Mouse (Mus musculus): ENCODE measurements around the gene Edf1.

The Edf1 gene

GRCm38 (mm10) chr2:25557221-25557963, at the start of gene Edf1:
Gene Edf1, plus strand, starts transcription at chr2:25557847.
- no peak for TF ChIP-seq GATA4 (IDR thresholded peaks at IDR 0.05; ENCODE audit: insufficient replicate concordance, low read length)

GRCm38 (mm10) chr2:25509912-25510311, 47.7 kb upstream of the Edf1 start:
- TF ChIP-seq GATA4 (IDR thresholded peaks at IDR 0.05; ENCODE audit: insufficient replicate concordance, low read length), result no peak

GRCm38 (mm10) chr2:25526510-25527302, 30.9 kb upstream of the Edf1 start:
- TF ChIP-seq GATA4 (IDR thresholded peaks at IDR 0.05; ENCODE audit: insufficient replicate concordance, low read length), result no peak

GRCm38 (mm10) chr2:25533707-25534106, 23.9 kb upstream of the Edf1 start:
- TF ChIP-seq GATA4 (IDR thresholded peaks at IDR 0.05; ENCODE audit: insufficient replicate concordance, low read length), result no peak

GRCm38 (mm10) chr2:25534178-25534865, 23.3 kb upstream of the Edf1 start:
- TF ChIP-seq GATA4 (IDR thresholded peaks at IDR 0.05; ENCODE audit: insufficient replicate concordance, low read length), result peak; percentile 63; the same call in 1 of the 2 replicates

GRCm38 (mm10) chr2:25534866-25535182, 22.8 kb upstream of the Edf1 start:
- TF ChIP-seq GATA4 (IDR thresholded peaks at IDR 0.05; ENCODE audit: insufficient replicate concordance, low read length), result no peak

GRCm38 (mm10) chr2:25536531-25536930, 21.1 kb upstream of the Edf1 start:
- no peak for TF ChIP-seq GATA4 (IDR thresholded peaks at IDR 0.05; ENCODE audit: insufficient replicate concordance, low read length)

GRCm38 (mm10) chr2:25540541-25540948, 17.1 kb upstream of the Edf1 start:
- TF ChIP-seq GATA4 (IDR thresholded peaks at IDR 0.05; ENCODE audit: insufficient replicate concordance, low read length), result no peak

- no peak for TF ChIP-seq GATA4 (IDR thresholded peaks at IDR 0.05; ENCODE audit: insufficient replicate concordance, low read length)
Measured at GRCm38 (mm10) chr2:25541644-25542367, 15.8 kb upstream of the Edf1 start.

GRCm38 (mm10) chr2:25545996-25546810, 11.4 kb upstream of the Edf1 start:
- no peak; the same call in 1 of the 2 replicates for TF ChIP-seq GATA4 (IDR thresholded peaks at IDR 0.05; ENCODE audit: insufficient replicate concordance, low read length)

GRCm38 (mm10) chr2:25546811-25547491, 10.7 kb upstream of the Edf1 start, which contains the start of gene Traf2:
Gene Traf2, minus strand, starts transcription at chr2:25546940.
- no peak; the same call in 1 of the 2 replicates for TF ChIP-seq GATA4 (IDR thresholded peaks at IDR 0.05; ENCODE audit: insufficient replicate concordance, low read length)

GRCm38 (mm10) chr2:25549021-25549991, 8.3 kb upstream of the Edf1 start:
- no peak for TF ChIP-seq GATA4 (IDR thresholded peaks at IDR 0.05; ENCODE audit: insufficient replicate concordance, low read length)
